ENCODE assay signal across 19 mouse cellular contexts in genomic region chr13:56766211-56766610, GRCm38 (mm10). TPM values are rescaled to one million over a fixed set of nuclear protein-coding genes. Genes with fewer than 3 reads are reported as not detected.
DNase-seq lines count a peak whose midpoint lies in the region; ATAC-seq lines count a peak whose summit lies in the region.
"Had no signal": no experiment of that assay in that cellular context is flagged by ENCODE, and none has a peak within 500 bp of the region (broad histone marks: within the 10 kb centered on the region; RNA-seq: fewer than 3 reads in every experiment).

No protein-coding gene starts in this region.

- H3K9me3 ChIP-seq in forebrain, embryonic 10.5 days: no peaks in the 10 kb centered on the region; the same call in 1 of the 2 replicates
- H3K9me3 ChIP-seq in forebrain, embryonic 14.5 days (replicated peaks; ENCODE audit: control insufficient read depth, low read length): no peaks in the 10 kb centered on the region
- no peaks in the 10 kb centered on the region for H3K9me3 ChIP-seq in hindbrain, embryonic 13.5 days
- no peaks in the 10 kb centered on the region for H3K9me3 ChIP-seq in hindbrain, embryonic 14.5 days (ENCODE audit: control insufficient read depth, low read length)
- H3K9me3 ChIP-seq in midbrain, embryonic 14.5 days (ENCODE audit: control insufficient read depth, low read length): no peaks in the 10 kb centered on the region
- H3K9me3 ChIP-seq in midbrain, embryonic 10.5 days (replicated peaks): no peaks in the 10 kb centered on the region
- H3K9me3 ChIP-seq: forebrain, embryonic 15.5 days; hindbrain, embryonic 15.5 days; stomach, embryonic 15.5 days had no signal

- 71% methylated on average over 5 of the region's 5 CpGs for WGBS in forebrain, embryonic 10.5 days
- WGBS in forebrain, embryonic 14.5 days: 63% methylated on average over 5 of the region's 5 CpGs
- 32% methylated on average over 5 of the region's 5 CpGs for WGBS in hindbrain, embryonic 13.5 days
- 41% methylated on average over 5 of the region's 5 CpGs for WGBS in hindbrain, embryonic 14.5 days
- WGBS in midbrain, embryonic 14.5 days: 59% methylated on average over 5 of the region's 5 CpGs
- WGBS in midbrain, embryonic 10.5 days: 71% methylated on average over 5 of the region's 5 CpGs

- no peak overlapping the region for H3K9ac ChIP-seq in forebrain, embryonic 14.5 days (ENCODE audit: low read length)
- H3K9ac ChIP-seq in hindbrain, embryonic 13.5 days: no peak overlapping the region
- H3K9ac ChIP-seq in hindbrain, embryonic 14.5 days: no peak overlapping the region
- H3K9ac ChIP-seq in midbrain, embryonic 14.5 days (replicated peaks; ENCODE audit: low read length): no peak overlapping the region
- H3K9ac ChIP-seq: forebrain, embryonic 15.5 days; hindbrain, embryonic 15.5 days; lung, embryonic 14.5 days; stomach, embryonic 15.5 days had no signal

- no peak overlapping the region for H3K4me2 ChIP-seq in forebrain, embryonic 14.5 days (ENCODE audit: low read length)
- no peak overlapping the region for H3K4me2 ChIP-seq in hindbrain, embryonic 13.5 days
- no peak overlapping the region for H3K4me2 ChIP-seq in hindbrain, embryonic 14.5 days (replicated peaks)
- H3K4me2 ChIP-seq in midbrain, embryonic 14.5 days (ENCODE audit: low read length): no peak overlapping the region
- H3K4me2 ChIP-seq: forebrain, embryonic 15.5 days had no signal

- no peak for DNase-seq in forebrain, embryonic 10.5 days (ENCODE audit: extremely low spot score, low spot score)
- DNase-seq in forebrain, embryonic 14.5 days (ENCODE audit: low spot score): no peak
- DNase-seq in hindbrain, embryonic 14.5 days (ENCODE audit: low spot score): no peak
- no peak for DNase-seq in midbrain, embryonic 14.5 days
- DNase-seq in midbrain, embryonic 10.5 days (ENCODE audit: low spot score): no peak
- peak; percentile 3 for DNase-seq in skeletal muscle tissue, adult 2 months (ENCODE audit: low read depth, low spot score)
- DNase-seq in adrenal gland, postnatal 14 days: no peak
- DNase-seq: cerebellum, adult 18-20 months; gastrocnemius, postnatal 10 days; kidney, adult 18-20 months; right cerebral cortex, adult 18-20 months; spleen, adult 18-20 months had no signal

- peak overlapping the region; percentile 57 for H3K27ac ChIP-seq in forebrain, embryonic 10.5 days
- H3K27ac ChIP-seq in forebrain, embryonic 14.5 days (ENCODE audit: low read depth, low read length): no peak overlapping the region
- peak overlapping the region; percentile 44; the same call in 1 of the 2 replicates for H3K27ac ChIP-seq in hindbrain, embryonic 13.5 days
- H3K27ac ChIP-seq in hindbrain, embryonic 14.5 days: no peak overlapping the region
- peak overlapping the region; percentile 26; the same call in 1 of the 2 replicates for H3K27ac ChIP-seq in midbrain, embryonic 14.5 days (replicated peaks; ENCODE audit: low read depth, low read length)
- no peak overlapping the region for H3K27ac ChIP-seq in midbrain, embryonic 10.5 days (replicated peaks)
- H3K27ac ChIP-seq: forebrain, embryonic 15.5 days; hindbrain, embryonic 15.5 days; stomach, embryonic 15.5 days had no signal

- H3K27me3 ChIP-seq in forebrain, embryonic 10.5 days (ENCODE audit: poor library complexity, severe bottlenecking): peaks cover 55% of the 10 kb centered on the region
- no peaks in the 10 kb centered on the region for H3K27me3 ChIP-seq in forebrain, embryonic 14.5 days (replicated peaks; ENCODE audit: control insufficient read depth, insufficient read depth, low read length)
- 0 out of 2 replicates have a peak, but pooled peaks cover 7% of the 10 kb centered on the region for H3K27me3 ChIP-seq in hindbrain, embryonic 13.5 days
- H3K27me3 ChIP-seq in hindbrain, embryonic 14.5 days (ENCODE audit: control insufficient read depth, insufficient read depth, low read length): no peaks in the 10 kb centered on the region
- no peaks in the 10 kb centered on the region for H3K27me3 ChIP-seq in midbrain, embryonic 14.5 days (ENCODE audit: control insufficient read depth, insufficient read depth, low read length)
- peaks cover 53% of the 10 kb centered on the region for H3K27me3 ChIP-seq in midbrain, embryonic 10.5 days (ENCODE audit: low read depth, poor library complexity, severe bottlenecking)
- H3K27me3 ChIP-seq: forebrain, embryonic 15.5 days; hindbrain, embryonic 15.5 days; stomach, embryonic 15.5 days had no signal

- H3K4me1 ChIP-seq in forebrain, embryonic 10.5 days: peaks cover 54% of the 10 kb centered on the region
- H3K4me1 ChIP-seq in forebrain, embryonic 14.5 days (ENCODE audit: control insufficient read depth, insufficient read depth, low read length): peaks cover 24% of the 10 kb centered on the region
- peaks cover 64% of the 10 kb centered on the region for H3K4me1 ChIP-seq in hindbrain, embryonic 13.5 days (replicated peaks)
- peaks cover 17% of the 10 kb centered on the region for H3K4me1 ChIP-seq in hindbrain, embryonic 14.5 days (replicated peaks; ENCODE audit: control insufficient read depth, insufficient read depth, low read length)
- peaks cover 18% of the 10 kb centered on the region for H3K4me1 ChIP-seq in midbrain, embryonic 14.5 days (ENCODE audit: control insufficient read depth, insufficient read depth, low read length)
- peaks cover 46% of the 10 kb centered on the region for H3K4me1 ChIP-seq in midbrain, embryonic 10.5 days

- no peak overlapping the region for H3K4me3 ChIP-seq in forebrain, embryonic 10.5 days
- no peak overlapping the region for H3K4me3 ChIP-seq in forebrain, embryonic 14.5 days (ENCODE audit: low read depth, low read length)
- no peak overlapping the region for H3K4me3 ChIP-seq in hindbrain, embryonic 13.5 days
- no peak overlapping the region for H3K4me3 ChIP-seq in hindbrain, embryonic 14.5 days (replicated peaks; ENCODE audit: low read length)
- no peak overlapping the region for H3K4me3 ChIP-seq in midbrain, embryonic 14.5 days (replicated peaks; ENCODE audit: low read depth, low read length)
- H3K4me3 ChIP-seq in midbrain, embryonic 10.5 days: no peak overlapping the region
- H3K4me3 ChIP-seq: forebrain, embryonic 15.5 days; hindbrain, embryonic 15.5 days; left cerebral cortex, adult 2 months had no signal

- no peaks in the 10 kb centered on the region for H3K36me3 ChIP-seq in forebrain, embryonic 10.5 days (replicated peaks)
- no peaks in the 10 kb centered on the region for H3K36me3 ChIP-seq in forebrain, embryonic 14.5 days (ENCODE audit: control insufficient read depth, insufficient read depth, low read length)
- no peaks in the 10 kb centered on the region for H3K36me3 ChIP-seq in hindbrain, embryonic 13.5 days
- no peaks in the 10 kb centered on the region for H3K36me3 ChIP-seq in hindbrain, embryonic 14.5 days (replicated peaks; ENCODE audit: control insufficient read depth, insufficient read depth)
- no peaks in the 10 kb centered on the region for H3K36me3 ChIP-seq in midbrain, embryonic 14.5 days (ENCODE audit: control insufficient read depth, insufficient read depth, low read length)
- H3K36me3 ChIP-seq in midbrain, embryonic 10.5 days: no peaks in the 10 kb centered on the region
- H3K36me3 ChIP-seq: forebrain, embryonic 15.5 days; hindbrain, embryonic 15.5 days; stomach, embryonic 15.5 days had no signal

- ATAC-seq in forebrain, embryonic 14.5 days: no peak
- ATAC-seq in hindbrain, embryonic 13.5 days (ENCODE audit: low FRiP score): no peak
- no peak for ATAC-seq in hindbrain, embryonic 14.5 days (ENCODE audit: low FRiP score)
- no peak for ATAC-seq in midbrain, embryonic 14.5 days (ENCODE audit: low FRiP score, low TSS enrichment)
- ATAC-seq: forebrain, embryonic 15.5 days had no signal

RNA-seq across cellular contexts. Expression of gene Gm45623, which starts 12.6 kb away (rescaled TPM):
- polyA plus RNA-seq in forebrain, embryonic 10.5 days (2016; fragmentation: Nextera tagmentation; extraction: Ambion mirVana): not detected in 2 replicates
- polyA plus RNA-seq in forebrain, embryonic 14.5 days (2014; fragmentation: Nextera tagmentation; extraction: Ambion mirVana): 0.85 and 1.1 TPM in 2 replicates
- polyA plus RNA-seq in hindbrain, embryonic 13.5 days (2015; fragmentation: Nextera tagmentation; extraction: Ambion mirVana): 1.5 and 1.7 TPM in 2 replicates
- polyA plus RNA-seq in hindbrain, embryonic 14.5 days (2014; fragmentation: Nextera tagmentation; extraction: Ambion mirVana): 2.8 and 2.9 TPM in 2 replicates
- polyA plus RNA-seq in midbrain, embryonic 14.5 days (2014; fragmentation: Nextera tagmentation; extraction: Ambion mirVana): 1.1 and 2.1 TPM in 2 replicates
- polyA plus RNA-seq in midbrain, embryonic 10.5 days (2016; fragmentation: Nextera tagmentation; extraction: Ambion mirVana): not detected in 2 replicates
- total RNA-seq in adrenal gland, postnatal 14 days (2021): not detected in 2 replicates
- total RNA-seq: gastrocnemius, postnatal 10 days; heart, adult 8-10 months had no signal

Comparison
In these comparisons a context has a peak if more than half of its experiments do, and no peak if none do; other contexts are left out.
1. H3K27ac ChIP-seq: peak in forebrain, embryonic 10.5 days (single experiment), hindbrain, embryonic 13.5 days (single experiment) and midbrain, embryonic 14.5 days (single experiment); none in forebrain, embryonic 14.5 days (single experiment), hindbrain, embryonic 14.5 days (single experiment) and midbrain, embryonic 10.5 days (single experiment).